Mouse (Mus musculus) small intestine, adult 2 months (tissue): ENCODE measurements at regions not wholly inside any gene's neighbourhood (a gene's known extent, or its start where the extent isn't known, plus 50 kb on each side); places are given as distances from the start of the nearest gene placed in this dataset.

Source experiments
- CTCF ChIP-seq: fragments of 200-500 bp; IDR thresholded peaks from 2 replicates; pipeline ENCODE4 v1.5.1; 2012; ENCODE audit warnings: low read depth, mild to moderate bottlenecking, control low read depth, inconsistent platforms, low read length, moderate library complexity, mixed read lengths; ENCODE audit not compliant: insufficient replicate concordance, insufficient read length; ENCODE audit errors: extremely low read depth
- POLR2A ChIP-seq: fragments of 200-500 bp; IDR thresholded peaks from 2 replicates; pipeline ENCODE4 v1.6.1; 2012; ENCODE audit warnings: low read depth, mild to moderate bottlenecking, control low read depth, inconsistent platforms, low read length, moderate library complexity

DNA sequence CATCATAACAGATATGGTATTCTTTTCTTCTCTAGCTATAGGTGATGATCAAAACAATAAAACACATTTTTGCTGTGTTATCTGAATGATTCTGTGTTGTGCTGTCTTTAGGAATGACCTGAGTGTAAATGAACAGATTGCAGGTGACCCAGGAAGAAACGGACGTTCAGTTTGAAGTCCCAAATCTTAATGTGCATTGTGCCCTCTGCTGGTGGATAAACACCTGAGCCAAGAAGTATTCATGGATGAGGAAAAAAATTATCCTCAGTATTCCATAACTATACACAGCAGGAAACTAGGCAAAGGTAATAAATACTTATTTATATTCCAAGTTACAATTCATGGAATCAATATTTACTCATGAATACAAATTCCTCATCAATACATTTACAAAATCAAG is 384.3 kb upstream of the Dab2 start:
- TF ChIP-seq CTCF (no peak), POLR2A (no peak)
